Mouse (Mus musculus): ENCODE measurements around the gene Atn1.

GRCm38 (mm10) chr6:124757351-124757880, 1.1 kb upstream of the Atn1 start:
- TF ChIP-seq MAFK (IDR thresholded peaks at IDR 0.05; ENCODE audit: insufficient read depth, low read depth, low read length), result no peak
- TF ChIP-seq ZC3H11A (IDR thresholded peaks at IDR 0.05; ENCODE audit: borderline replicate concordance, low read depth, low read length), result no peak
- TF ChIP-seq ZNF384 (IDR thresholded peaks at IDR 0.05; ENCODE audit: low read depth, low read length), result no peak
- no peak for TF ChIP-seq HCFC1 (IDR thresholded peaks at IDR 0.05; ENCODE audit: borderline replicate concordance, insufficient read depth, low read length)
- no peak for TF ChIP-seq CHD2 (IDR thresholded peaks at IDR 0.05; ENCODE audit: low read depth, low read length)

All from ES-E14 (cell line).